Mouse (Mus musculus) WW6 (cell line): ENCODE data around the gene Gm20388.
A peak's percentile ranks its signal among the peaks of the same experiment; 100 is the strongest.
"Not testable (repeated sequence)": the region's sequence is repeated elsewhere in the genome, so short reads cannot be mapped to it uniquely, and the experiment has no call there.

Experiments used
- DNase-seq: peaks from one replicate; pipeline ENCODE4 v3.0.0-alpha.2; 2013; ENCODE audit warnings: low read depth, low spot score

Gene Gm20388

DNA sequence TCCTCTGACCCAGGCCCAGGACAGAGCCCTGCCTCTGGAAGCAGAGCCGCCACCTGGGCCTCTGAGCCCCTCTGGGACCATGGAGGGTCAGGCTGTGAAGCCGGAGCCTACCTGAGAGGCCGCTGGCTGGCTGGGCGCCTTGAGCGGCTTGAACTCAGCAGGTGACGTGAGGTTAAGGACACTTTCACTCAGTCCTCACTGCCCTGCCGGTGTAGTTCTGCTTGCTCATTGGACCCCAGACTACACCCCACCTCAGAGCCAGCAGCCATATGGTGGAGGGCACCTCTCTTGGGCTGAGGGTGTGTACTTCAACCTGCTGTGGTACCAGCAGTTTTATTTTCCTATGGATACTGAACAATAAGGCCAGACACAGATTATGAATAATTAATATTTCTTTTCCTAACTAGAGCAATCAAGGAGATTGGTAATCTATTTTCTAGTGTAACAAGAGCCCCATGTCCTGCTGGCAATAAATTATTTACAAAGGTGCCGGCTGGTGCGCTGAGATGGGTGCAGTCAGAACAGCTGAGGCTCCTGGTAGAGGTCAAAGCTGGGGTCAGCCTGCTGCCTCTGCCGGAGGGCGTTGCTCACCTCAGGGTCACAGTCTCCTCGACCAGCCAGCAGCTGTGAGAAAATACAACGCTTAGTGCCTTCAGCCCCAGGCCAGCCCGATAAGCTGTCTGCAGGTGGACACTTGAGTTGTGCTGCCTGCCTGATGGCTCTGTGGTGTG is 3357.4 kb downstream of the Gm20388 start:
- no peak for DNase-seq

DNA sequence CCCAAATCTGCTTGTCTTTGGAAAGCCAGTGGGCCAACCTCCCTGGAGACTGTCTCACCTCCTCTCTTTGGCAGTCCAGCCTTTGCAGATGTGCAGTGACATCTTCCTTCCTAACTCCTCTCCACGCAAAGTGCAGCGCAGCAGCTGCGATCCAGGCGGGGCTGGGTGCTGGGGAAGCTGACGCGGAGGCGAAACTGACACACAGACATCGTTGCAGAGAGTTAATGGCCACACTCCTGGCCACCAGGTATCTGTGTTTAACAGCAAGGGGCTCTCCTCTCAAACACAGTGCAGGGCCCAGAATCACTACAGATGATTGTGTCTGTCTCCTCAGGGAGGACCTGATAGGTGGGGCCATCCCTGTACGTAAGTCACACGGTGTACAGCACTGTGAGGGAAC is 3360.5 kb downstream of the Gm20388 start:
- no peak for DNase-seq

DNA sequence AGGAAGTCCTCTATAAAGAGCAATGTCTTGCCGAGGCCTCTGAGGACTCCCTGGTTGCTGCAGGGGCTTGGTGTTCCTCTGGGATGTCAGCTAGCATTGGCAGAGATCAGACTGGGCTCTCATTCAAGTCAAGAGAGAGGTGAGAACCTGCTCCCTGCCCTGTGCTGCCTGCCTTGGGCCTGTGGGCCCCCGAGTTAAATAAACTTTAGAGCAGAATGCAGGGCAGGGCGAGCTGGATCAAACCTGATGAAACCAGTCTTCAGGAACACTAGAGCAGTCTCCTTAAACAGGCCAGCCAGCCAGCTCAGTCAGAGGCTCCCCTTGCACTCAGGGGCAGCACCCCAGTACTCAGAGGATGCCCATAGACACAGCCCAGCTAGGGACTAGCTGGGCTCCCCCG is 3361.3 kb downstream of the Gm20388 start:
- DNase-seq: no peak

DNA sequence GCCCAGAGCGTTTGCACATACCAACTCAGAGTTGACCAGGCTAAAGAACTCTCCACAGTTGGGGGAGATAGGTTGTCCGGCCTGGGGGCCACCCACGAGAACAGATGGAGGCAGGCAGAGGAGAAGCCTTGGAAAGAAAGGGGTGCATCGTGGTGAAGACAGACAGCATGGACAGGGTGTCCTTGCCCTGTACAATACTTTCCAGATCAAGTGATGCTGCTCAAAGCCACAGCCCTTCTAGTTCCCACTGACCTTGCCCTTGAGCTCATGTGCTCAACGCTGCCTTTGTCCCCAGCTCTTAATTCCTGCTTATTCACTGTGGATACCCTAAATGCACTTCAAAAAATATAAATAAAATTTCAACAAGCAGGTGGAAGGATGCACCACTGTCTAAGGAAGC is 3363.8 kb downstream of the Gm20388 start:
- DNase-seq: no peak

DNA sequence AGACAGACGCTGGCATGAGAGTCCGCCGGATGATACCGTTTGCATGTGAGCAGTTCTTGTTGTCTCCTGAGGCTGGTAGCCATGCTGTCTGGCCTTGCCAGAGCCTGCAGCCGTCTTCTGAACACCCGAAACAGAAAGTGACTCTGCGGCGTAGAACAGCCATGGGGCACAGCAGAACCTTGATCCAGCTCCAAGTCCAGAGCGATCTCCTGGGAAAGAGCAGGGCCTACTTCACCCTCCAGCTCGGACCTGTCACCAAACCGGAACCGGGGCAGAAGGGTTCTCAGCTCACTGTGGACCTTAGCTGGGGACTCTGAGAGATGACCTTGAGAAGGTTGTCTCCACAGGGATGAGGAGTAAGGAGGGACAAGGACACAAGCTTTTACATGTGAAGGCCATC is 3364.5 kb downstream of the Gm20388 start:
- no peak for DNase-seq

DNA sequence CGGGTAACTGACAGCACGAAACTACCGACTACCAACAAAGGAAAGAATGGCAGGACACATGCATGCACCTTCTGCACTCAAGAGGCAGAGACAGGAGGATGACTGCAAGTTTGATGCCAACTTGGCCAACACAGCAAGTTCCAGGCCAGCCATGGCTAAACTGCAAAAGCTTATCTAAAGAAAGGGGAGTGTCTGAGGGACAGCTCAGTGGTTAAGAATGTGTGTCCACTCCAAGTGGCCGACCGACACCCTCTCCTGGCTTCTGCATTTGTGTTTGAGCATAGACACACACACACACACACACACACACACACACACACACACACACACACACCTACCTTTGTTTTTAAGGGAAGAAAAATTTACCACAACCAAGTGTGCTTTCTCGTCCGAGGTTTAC is 3367.8 kb downstream of the Gm20388 start:
- DNase-seq: no peak

DNA sequence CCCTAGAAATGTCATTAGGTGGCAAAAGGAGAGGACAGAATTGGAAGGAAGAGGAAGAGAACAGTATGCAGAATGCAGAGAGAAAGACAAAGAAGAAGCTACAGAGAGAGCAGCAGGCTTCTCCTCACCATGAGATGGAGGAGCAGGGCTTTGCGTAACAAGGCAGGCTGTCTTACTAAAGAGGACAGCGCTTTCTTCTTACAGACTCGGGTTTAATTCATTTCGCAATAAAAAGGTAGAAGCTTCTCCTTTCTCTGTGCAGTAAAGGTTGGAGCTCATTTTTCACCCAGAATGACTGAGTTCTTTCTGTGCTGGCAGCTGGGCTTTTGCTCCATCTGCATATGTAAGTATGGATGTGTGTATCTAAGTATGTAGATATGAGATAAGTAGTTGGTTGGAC is 3369.2 kb downstream of the Gm20388 start:
- DNase-seq: no peak

DNA sequence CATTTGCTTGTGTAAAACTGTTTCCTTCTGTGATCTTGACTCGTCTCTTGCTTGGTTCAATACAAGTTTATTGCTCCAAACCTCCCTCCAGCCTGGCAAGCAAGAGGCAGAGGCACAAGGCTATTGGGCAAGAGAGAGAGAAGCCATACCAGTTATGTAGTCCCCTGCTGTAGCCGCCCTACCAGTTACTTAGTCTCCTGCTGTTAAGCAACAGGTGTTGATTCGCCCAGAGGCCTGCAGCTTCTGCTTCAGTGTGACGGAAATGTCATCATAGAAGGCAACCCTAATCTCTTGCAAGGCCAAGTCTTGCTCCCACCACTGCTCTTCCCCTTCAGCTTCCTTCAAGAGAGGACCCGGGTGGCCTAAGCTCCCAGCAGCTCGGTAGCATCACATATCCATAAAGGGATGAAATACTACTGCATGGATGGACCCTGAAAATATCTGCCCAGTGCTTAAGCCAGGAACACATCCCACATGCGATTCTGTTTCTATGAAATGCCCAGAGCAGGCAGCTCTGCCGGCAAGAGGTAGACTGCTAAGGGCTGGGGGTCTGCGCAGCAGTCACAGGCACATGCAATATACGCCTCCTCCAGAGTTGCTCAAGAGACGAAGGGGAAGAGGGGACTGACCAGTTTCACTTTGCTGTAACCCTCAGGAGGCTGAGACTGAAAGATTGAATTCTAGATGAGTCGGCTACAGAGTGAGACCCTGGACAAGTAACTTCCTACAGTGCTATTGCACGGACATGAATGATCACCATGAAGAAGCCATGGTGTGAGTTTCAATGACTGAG is 3369.9 kb downstream of the Gm20388 start:
- DNase-seq: no peak

DNA sequence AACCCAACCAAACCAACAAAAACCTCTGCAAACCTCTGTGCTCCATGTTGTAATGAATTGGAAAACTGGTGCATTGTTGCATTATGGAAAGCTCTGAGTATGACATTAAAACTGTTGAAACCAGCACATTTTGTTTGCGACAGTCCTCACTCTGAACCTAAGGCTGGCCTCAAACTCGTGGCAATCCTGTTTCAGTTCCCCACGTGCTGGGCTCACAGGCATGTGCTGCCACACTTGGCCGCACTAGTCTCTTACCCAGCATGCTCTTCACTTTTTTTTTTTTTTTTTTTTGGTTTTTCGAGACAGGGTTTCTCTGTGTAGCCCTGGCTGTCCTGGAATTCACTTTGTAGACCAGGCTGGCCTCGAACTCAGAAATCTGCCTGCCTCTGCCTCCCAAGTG is 3372.4 kb downstream of the Gm20388 start:
- DNase-seq: not testable (repeated sequence)

DNA sequence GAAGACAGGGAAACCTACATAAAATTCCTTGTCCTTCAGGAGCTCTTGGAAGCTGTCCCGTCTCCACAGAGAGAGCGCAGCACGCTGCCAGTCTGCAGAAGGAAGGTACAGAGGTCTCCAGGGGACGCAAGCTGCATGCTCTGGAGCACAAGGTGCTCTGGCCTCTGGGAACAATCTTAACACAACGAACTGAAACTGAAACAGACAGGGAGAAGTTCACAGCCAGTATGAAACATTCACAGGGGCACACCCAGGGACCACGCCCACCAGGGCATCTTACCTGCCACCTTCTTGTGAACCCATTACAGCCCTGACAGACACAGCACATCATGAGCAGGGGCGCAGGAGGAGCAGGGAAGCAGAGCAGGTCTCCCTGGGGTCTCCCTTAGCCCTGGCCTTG is 3373.3 kb downstream of the Gm20388 start:
- DNase-seq: no peak

DNA sequence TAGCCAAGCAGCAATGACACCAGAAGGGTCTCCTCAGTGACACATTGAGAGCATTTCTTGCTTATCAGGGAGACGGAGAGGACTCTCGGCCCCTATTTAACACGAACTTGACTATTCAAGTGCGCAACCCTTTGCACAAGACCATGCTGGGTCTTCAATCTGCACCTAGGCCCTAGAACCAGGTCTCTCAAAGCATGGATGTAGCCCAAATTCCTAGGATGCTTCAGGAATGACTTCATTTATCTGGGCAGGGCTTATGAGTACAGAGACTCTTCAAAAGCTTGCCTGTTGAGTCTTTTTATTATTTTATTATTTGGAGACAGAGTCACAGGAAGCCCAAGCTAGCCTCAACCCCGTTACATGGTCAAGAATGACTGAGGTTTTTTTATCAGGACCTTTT is 3373.9 kb downstream of the Gm20388 start:
- DNase-seq: no peak

DNA sequence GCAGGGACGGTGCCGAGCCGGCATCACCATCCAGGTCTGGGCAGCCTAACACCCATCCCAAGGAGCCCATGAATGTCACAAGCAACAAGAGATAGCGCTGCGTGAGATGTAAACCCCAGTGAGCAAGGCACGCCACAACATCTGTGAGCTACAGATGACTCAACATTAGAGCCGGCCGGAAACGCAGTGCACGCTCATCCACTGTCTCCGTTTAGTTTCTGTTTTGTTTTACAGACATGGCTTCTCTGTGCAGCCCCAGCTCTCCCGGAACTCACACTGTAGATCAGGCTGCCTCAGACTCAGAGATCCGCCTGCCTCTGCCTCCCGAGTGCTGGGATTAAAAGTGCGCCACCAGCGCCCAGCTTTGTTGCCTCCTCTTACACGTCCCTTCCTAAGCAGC is 3376.7 kb downstream of the Gm20388 start:
- DNase-seq: no peak

DNA sequence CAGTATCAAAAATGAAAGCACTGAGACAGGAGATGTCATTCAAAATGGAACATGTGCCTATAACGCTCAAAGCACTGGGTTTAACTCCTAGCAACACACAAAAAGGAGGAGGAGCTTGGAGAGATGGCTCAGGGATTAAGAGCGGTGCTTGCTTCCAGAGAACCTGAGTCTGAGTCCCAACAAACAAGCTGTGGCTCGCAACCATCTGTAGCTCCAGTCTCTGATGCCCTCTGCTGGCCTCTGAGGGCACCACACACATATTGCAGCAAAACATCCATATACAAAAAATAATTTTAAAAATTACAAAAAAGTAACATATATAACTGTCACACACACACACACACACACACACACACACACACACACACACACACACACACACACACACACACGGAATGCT is 3379.5 kb downstream of the Gm20388 start:
- no peak for DNase-seq

DNA sequence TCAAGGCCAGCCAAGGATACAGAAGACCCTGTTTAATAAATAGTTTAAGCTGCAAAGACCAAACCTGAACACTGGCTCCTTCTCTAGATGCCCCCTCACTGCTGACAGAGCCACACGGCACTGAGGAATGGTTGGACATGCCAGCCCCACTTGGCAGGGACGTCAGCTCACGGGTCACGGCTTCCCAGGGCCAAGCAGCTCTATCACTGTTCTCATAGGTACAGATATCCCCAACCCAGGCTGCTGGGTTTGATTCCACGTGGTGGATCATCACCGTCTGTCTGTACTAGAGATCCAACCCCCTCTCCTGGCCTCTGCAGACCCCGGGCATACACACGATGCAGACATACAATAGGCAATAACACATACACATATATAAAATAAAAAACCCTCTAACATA is 3380.0 kb downstream of the Gm20388 start:
- DNase-seq: no peak

DNA sequence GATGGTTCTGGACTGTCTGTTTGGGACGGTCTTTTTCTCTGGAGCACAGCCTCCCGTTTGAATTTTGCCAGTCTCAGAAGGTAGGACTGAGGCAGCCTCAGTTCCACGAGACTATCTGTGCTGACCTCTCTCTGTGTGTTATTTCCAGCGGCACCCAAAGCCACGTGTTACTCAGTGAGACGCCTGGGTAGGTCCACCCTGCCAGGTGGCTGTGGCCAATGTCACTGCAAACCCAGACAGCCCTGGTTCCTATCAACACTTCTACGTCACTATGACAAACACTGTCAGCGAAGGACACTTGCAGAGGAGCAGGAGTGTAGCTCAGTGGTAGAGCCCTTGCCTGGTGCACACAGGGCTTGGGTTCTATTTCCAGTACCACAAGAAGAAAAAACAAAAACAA is 3381.1 kb downstream of the Gm20388 start:
- DNase-seq: no peak

DNA sequence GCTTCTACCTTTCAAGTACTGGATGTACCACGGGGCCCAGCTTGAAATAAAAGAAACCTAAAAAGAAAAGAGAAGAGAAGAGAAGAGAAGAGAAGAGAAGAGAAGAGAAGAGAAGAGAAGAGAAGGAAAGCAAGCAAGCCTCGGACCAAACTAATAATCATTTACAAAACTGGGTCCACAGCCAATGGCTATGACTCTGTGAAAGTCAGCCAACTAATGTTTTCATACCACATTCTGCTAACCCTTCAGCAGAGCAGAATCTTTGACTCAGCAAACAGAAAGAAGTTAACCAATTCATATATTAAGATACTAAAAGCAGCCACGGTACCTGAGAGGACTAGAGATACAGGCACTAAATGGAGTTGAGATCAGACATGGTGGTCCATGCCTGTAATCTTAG is 3381.6 kb downstream of the Gm20388 start:
- no peak for DNase-seq

DNA sequence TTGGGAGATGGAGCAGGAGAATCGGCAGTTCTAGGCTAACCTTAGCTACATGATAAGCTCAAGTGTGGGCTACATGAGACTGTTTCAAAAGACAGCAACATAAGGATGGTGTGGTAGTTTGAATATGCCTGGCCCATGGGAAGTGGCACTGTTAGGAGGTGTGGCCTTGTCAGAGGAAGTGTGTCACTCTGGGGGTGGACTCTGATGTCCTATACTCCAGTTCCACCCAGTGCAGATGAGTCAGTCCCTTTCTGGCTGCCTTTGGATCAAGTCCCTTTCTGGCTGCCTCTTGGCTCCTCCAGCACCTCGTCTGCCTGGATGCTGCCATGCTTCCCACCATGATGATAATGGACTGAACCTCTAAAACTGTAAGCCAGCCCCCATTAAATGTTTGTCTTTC is 3382.1 kb downstream of the Gm20388 start:
- no peak for DNase-seq

DNA sequence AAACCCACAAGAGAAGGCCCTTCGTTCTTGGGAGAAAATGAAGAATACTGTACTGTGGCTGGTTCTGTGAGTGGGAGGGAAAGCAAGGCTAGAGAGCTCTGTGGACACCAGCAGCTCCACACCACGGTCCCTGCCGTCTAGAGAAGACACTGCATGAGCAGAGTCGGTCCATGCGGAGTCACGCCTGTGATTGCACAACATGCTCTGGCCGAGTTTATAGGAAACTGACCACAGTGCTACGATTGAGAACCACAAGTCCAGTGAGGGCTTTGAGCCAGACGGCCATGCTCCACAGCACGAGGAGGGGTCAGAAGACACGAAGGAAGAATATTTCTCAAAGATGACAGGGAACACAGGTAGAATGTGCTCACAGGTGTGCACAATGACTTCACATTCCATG is 3387.7 kb downstream of the Gm20388 start:
- no peak for DNase-seq

DNA sequence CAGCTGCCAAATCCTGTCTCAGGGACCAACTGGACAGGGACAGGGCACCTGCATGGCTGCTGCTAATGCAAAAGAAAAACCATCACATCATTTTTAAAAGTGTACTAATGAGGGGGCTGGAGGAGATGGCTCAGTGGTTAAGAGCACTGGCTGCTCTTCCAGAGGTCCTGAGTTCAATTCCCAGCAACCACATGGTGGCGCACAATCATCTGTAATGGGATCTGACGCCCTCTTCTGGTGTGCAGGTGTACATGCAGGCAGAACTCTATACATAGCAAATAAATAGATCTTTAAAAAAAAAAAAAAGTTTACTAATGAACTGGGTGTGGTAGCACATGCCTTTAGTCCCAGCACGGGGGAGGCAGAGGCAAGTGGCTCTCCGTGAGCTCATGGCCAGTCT is 3398.1 kb downstream of the Gm20388 start:
- no peak for DNase-seq

DNA sequence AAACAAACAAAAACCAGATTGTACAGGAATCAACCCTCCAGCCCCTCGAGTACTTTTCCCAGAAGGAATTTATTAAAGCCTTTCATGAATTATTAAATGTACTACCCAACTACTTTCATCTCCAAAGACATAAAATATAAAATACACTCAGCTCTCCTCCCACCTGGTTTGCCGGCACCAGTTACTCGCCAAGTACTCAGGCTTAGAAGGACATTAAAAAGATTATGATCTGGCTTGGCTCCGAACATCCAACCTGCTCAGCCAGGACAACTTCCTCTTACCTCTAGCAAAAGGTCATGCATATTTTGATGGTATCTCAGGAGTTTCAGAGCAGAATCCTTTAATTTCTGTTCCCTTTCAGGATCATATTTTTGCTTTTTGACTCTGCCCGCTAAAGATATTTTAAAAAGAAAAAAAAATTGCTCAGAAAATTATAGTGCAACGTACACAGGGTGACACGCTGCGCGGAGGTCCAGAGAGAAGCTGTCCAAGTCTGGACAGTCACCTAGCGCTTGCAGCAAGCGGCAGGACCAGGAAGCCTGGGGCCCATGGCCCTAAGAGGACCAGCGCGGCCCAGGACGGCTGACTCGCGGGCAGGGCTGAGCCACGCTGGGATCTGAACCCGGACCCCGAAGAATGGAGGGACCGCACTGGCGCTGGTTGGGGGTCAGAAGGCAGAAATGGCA is 3407.3 kb downstream of the Gm20388 start:
- no peak for DNase-seq

DNA sequence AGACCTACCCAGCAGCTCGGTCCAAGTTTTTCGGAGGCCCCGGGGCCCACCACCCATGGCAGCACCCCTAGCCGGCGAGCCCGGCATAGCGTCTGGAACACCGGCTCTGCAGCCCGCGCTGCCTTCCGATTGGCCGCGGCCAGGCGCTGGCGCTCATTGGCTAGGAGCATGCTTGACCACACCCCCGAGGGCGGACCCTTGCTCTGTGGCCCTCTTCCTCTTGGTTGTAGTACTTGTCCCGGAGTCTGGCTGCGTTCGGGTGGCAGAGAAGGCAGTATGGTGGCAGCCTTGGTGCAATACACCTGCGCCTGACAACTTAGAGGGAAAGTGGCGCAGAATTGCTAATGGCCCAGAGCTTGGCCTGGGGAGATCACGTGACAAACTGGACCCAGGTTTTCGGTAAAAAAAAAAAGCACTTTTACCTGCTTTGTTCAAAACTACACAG is 3407.8 kb downstream of the Gm20388 start, which contains the start of gene Fanca:
Gene Fanca (minus strand): TSS at position 110 of the 445 bp plus-strand sequence.
- peak; percentile 98 for DNase-seq

DNA sequence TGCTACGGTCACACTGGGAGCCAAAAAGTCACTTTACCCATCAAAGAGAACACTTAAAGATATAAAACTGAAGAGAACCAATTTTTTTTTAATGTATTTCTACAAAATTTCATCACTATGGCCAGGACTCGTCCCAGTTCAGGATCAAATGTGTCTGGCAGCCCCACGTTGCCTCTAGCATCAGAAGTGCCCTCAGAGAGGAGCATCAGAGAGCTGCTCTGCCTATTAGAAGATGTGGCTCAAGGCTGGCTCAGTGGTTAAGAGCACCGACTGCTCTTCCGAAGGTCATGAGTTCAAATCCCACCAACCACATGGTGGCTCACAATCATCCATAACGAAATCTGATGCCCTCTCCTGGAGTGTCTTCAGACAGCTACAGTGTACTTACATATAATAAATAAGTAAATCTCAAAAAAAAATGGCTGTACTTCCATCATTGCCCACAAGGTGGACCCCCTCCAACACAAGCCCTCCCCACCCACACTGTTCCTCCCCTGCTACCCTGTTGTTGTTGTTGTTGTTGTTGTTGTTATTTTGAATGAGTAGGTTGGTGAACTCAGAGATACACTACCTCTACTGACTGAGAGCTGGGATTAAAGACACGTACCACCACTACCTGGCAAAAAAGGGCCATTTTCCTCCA is 3409.0 kb downstream of the Gm20388 start:
- DNase-seq: no peak
